Mouse (Mus musculus) telencephalon, adult 2 months (tissue): ENCODE data around the gene Cd200r3.

Experiments used
- DNase-seq: peaks from one replicate; pipeline ENCODE4 v3.0.0-alpha.2; 2011; ENCODE audit warnings: low read depth, low spot score

The Cd200r3 gene

DNA sequence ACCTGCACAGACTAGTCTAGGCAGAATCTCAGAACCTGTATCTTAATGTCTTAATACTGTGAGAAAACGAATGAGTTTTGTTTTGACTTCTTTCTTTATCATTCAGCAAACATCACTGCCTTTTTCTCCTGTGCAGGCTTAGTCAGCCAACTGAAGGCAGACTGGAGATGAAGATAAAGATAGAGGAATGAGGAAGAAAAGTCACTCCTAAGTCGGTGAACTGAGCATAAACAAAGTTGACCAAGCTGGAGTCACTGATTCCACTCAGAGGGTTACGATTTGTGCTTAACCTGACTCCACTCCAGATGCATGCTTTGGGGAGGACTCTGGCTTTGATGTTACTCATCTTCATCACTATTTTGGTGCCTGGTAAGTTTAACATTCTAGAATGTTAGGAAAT lies at the start of gene Cd200r3:
Gene Cd200r3, plus strand, starts transcription at position 211 of the 400 bp plus-strand sequence.
- DNase-seq: no peak

DNA sequence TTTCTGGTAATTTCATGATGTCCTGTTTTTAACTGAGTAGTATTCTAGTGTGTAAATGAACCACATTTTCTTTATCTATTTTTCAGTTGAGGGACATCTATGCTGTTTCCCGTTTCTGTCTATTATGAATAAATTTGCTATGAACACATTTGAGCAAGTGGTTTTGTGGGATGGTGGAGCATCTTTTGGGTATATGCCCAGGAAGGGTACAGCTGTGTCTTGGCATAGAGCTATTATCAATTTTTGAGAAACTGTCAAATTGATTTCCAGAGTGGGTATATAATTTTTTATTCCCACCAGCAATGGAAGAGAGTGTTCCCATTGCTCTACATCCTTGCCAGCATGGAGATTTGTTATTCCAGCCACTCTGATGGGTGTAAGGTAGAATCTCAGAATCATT lies 11.5 kb upstream of the Cd200r3 start:
- DNase-seq: no peak

DNA sequence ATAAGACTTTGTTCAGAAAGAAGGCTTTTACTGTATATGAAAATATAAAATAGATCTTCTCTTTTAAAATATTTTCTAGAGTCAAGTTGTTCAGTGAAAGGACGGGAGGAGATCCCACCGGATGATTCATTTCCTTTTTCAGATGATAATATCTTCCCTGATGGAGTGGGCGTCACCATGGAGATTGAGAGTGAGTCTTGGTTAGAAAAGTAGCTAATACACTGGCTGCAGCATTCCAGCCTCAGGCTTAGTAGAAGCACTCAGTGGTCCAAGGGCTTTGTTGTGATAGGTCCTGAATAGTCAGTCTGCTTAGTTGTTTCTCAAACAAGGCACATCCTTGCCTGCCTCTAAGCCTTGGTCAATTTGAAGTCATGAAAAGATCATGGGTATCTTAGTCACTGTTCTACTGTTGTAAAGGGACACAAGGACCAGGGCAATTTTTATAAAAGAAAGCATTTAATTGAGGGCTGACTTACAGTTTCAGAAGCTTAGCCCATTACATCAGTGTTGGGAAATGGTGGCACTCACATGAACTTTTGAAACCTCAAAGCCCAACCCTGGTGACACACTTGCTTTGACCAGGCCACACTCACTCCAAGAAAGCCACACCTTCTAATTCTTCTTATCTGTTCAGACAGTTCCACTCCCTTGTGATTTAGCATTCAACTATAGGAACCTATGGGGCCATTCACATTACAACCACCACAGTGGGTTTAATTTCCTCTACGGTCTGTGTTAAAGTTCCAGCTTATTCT lies 8.1 kb downstream of the Cd200r3 start:
- no peak for DNase-seq

DNA sequence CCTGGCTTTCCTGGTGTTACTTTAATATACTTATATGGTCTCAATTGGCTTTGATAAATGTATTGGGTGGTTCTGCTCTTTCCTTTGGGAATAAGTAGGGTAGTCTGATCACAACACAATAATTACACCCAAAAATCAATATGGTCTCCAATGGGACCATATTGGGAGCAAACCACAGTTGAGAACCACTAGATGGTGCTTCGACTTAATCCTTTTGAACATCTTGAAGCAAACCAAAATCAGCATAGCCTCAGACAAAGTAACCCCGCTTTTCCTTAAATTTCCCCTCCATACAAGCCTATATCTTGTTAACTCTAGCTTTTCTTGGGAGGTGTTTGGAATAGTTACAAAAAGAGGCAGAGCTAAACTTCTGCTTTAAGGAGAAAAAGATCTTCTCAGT lies 18.8 kb downstream of the Cd200r3 start:
- DNase-seq: no peak

DNA sequence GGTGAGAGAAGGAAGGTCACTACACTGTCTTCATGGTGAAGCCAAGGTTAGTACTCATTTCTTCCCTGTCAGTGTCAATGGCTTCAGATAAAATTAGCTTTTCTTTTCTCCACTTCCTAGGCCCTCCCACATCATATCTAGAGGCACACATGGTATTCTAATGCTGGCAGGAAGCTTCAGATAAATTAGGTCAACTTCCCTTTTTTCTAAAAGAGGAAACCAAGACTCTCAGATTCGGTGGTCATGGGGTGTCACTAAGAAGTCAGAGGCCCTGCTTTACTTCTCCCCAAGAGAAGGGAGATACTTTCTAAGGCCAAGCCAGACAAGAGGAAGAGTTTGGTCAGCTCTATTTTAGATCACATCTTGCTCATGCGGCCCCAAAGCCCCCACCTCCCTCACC lies 19.3 kb downstream of the Cd200r3 start:
- peak; percentile 16 for DNase-seq

DNA sequence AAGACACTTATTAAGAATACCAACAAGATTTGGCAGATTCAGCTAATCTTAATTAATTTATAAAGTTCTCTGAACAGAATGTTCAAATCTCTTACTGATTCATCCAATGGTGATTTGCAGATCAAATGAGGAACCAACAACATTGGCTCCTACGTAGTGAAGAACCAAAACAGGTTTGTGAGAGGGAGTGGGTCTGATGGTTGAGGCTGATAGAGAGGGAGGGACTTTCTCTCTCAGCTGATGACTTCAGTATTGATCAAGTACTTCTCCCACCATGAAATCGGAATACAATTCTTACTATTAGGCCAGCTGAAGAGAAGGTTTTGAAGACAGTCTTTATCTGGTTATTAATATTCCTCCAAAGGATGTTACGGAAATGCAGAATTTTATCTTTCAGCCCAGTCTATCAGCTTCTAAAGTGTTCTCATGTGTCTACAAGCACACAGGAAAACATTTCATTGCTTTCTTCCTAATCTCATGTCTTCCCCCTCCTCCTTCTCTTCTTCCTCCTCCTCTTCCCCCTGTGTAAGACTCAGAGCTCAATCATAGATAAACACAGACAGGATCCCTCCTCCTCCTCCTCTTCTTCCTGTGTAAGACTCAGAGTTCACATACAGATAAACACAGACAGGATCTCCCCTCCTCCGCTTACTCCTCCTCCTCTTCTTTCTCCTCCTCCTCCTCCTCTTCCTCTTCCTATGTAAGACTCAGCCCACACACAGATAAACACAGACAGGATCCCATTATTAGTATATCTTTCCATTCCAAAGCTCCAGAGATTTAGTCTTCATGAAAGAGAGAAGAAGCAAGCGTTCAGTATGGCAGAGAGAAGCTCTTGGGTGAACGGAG lies 21.3 kb downstream of the Cd200r3 start:
- no peak for DNase-seq

DNA sequence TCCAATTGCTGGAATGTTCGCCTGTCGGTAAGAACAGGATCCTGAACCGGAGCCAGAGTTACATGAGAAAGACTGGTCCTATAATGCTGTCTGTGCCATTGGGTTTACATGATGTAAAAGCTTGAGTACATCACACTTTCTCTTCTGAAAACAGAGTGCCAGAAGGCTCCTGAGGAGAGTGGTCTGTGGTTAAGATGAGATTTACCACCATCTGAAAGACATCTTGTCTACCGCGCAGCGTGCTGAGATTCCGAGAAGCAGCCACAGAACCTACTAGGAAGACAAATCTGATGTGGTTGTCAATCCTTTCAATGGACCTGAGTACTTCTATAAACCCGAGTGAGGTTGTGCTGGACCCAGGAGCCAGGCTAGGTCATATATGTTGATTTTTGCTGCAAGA lies 21.9 kb downstream of the Cd200r3 start:
- no peak for DNase-seq

DNA sequence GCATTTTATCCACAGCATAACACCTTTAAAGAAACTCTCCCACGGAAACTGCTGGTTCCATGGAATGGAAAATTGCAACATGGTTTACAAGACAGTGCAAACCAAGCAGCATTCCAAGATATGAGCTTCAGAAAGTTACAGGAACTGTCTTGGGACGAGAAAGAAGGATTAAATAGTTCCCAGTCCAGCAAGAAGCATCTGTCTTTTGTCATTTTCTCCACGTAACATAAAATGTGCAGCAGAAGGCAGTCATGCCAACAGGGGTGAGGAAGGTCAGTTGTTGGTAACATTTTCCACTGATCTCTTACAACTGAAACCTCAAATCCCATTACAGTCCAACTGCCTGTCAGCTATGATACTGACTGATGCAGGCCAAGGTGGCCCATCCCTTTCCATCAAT lies 22.4 kb downstream of the Cd200r3 start:
- DNase-seq: no peak

DNA sequence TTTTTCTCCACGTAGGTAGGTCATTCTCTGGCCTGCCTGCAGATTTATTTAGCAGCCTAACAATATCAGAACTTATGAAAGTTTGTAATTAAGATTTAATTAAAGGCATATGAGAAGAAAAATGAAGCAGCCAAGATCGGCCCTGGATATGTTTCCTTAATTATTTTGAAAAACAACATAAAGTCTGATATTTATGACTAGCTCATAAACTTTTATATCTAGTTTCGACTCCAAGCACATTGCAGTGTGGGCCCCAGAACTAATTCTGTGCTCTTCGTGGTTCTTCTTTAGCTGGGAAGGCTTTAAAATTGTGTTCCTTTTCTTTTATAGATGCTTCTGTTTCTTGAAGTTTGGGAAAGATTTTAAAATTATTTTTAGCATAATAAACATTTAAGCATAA lies 23.4 kb downstream of the Cd200r3 start:
- DNase-seq: no peak

DNA sequence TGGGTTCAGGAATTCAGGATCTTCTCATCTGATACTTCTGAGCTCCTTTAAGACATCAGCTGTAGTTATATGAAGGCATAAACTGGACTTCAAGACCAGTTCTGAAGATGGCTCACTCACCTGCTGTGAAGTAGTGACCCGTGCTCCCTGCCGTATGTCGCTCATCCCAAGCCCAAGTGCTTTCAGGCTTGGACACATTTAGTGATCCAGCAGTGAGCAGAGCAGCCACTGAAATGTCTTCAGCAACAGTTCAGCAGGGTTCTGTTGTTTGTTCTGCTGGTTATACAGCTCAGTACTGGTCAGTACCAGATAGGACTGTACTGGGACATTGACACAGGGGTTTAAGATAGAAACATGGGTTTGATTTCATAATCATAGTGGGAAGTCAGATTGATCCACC lies 24.6 kb downstream of the Cd200r3 start:
- no peak for DNase-seq

DNA sequence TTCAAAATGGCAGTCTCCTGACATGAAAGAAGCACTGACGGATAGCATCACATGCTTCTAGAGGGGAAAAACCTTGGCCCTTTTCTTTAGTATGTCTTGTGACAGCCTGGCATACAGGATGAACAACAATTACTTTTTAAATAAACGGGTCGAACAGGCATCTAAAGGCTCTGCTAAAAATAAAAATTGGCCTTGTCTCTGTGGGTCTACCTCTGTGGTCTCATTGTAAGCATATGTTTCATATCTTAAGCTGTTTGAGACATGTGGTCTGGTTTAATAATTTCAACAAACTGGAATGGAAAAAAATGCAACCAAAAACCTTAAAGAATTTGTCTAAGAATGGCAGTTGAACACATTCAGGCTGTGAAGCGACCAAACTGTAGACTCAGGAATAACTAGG lies 27.4 kb downstream of the Cd200r3 start:
- no peak for DNase-seq

DNA sequence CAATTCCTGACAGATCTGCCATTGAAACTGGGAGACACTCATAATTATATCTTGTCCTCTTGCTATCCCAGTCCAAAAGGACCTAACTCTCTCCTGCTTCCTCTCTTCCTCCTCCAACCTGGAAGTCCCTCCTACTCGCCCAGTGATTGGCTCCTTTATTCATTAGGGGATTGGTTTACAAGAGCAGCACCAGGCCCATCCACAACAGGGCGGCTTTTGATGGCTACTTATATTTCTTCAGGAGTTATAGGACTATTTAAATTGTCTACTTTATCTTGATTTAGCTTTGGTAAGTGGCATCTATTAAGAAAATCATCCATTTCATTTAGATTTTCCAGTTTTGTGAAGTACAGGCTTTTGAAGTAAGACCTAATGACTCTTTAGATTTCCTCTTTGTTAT lies 30.6 kb downstream of the Cd200r3 start:
- no peak for DNase-seq

DNA sequence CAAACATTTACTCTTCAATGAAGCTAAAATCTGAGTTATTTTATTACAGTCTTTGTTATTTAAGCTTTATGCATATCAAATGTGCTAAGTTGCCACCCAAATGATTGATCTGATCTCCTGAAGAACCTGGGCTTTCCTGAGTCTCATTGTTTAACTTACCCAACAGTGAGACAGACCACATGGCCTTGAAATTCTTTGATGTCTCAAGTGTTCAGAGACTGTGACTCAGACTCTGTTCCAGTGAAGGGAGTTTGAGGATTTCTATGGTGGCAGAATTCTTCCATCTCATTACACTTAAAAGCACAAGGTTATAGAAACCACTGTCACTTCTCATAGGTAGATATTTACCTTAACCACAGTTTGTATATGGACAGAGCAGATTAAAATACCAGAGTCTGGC lies 32.6 kb downstream of the Cd200r3 start:
- no peak for DNase-seq

DNA sequence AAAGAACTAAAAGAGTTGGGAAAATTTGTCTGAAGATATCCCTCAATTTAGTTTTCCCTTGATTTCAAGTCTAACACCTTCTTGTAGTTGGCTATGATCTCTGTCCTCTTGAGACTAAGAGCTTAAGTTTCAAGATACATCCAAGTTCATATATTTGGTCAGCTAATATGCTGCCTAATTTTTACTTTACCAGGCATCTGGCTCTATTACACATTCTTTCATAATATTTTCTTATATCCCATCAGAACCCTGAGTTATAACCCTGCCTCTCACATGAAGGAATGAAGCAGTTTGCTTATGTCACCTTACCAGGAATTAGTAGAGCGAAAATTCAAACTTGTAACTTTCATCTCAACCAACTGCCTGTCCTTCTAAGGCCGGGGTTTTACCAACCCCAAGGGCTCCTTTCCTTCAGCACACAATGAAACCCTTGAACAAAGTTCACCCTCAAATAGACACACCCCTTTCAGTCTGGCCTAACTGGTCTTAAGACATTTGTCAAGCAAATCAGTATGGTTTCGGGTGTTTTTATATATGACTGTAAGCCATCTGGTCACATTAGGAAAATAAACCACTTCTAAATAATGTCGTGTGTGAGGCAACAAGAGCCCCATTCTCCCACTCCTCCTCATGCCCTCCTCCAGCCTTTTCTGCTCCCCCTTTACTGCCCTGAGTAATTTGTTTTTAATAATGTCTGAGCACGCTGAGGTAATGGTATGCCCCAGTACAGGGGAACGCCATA lies 33.6 kb downstream of the Cd200r3 start:
- no peak for DNase-seq

DNA sequence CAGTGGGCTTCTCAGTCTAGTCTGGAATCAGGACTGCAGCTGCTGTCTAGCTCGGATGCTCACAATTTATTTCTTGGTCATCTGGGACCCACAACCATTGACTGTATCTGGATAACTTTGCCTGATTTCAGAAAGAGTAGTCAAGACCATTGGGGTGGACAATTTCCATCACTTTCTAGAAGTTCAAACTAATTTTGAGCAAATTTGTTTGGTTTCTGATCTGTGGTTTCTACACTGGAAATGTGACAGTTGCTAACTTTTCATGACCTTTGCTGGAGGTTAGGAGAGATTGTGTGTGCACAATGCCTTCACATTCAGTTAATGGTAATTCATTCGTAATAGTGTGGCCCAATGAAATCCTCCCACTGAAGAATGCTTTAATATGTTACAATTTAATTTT lies 34.7 kb downstream of the Cd200r3 start:
- DNase-seq: no peak

DNA sequence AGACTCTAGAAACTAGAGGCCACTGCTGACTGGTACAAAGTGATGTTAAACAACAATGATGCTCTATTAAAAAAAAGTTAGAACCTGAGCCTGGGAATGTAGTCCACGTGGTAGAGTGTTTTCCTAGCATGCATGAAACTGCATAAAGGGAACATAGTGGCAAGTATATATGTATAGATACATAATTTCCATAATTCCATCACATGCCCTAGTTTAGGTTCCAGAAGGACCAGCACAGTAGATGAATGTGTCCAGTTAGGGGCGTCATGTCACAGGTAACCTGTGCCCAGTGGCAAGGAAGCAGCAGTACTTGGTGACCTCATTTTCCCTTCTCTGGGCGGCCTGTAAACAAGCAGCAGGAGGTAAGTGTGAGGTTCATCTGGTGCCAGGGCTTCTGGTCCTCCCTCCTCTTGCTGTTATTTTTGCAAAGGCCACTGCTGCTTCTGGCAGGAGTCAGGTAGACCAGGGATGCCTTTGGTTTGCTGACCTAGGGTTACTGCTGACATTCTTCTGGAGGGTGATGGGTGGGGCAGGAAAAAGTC lies 35.9 kb downstream of the Cd200r3 start:
- DNase-seq: no peak

DNA sequence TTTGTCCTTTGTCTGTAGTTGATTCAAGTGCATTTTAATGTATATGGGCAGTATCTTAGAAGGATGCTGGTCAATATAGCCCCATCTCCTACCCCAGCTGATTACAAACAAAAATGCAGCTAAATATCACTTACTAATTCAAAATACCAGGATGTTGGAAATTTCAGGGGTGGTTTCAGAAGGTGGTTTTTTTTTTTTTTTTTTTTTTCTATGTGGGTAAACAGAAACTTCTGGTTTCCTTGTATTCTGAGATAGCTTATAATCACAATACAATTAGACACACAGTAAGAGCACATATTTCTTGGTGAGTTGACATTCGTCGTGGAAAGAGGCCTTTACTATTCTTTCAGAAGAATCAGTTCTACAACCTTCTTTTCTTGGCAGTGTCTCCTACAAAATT lies 39.5 kb downstream of the Cd200r3 start:
- no peak for DNase-seq

DNA sequence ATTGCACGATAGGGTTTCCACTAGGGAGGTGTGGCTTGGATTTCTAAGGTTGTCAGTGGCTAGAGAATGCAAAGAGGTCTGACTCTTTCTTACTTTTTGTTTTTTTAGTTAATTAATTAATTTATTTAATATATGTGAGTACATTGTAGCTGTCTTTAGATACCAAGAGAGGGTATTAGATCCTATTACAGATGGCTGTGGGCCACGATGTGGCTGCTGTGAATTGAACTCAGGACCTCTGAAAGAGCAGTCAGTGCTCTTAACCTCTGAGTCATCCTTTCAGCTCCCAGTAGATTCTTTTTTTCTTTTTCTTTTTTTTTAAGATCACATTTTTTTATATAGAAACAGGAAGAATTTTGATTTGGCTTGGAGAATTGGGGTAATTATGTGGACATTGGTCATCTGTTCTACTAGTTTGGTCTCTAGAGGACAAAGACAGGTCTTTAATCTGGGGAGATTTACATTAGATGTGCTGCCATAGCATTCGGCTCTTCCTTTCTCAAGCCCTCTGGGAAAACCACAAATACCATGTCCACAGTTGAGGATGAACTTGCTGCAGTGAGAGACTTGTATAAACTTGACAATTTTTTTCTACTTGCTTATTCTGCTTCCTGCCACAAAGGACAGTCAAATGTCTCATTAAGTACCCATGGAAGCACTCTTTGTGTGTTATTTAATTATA lies 40.0 kb downstream of the Cd200r3 start:
- DNase-seq: no peak

DNA sequence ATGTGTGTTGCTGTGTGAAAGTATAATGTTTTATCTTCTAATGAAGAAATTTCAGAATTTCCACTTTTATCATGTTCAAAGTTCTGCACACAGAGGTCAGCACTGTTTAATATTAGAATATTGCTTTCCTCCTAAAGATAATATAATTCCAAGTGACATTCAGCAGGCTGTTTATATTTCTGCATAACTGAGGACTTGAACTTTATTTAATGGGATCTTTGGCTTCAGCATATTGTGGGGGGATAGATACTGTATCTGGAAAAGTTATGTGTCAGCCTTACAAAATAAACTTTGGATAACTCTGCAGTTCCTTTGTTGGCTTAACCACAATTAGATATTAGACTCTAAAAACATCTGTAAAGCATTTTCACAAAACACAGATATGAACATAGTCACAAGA lies 40.6 kb downstream of the Cd200r3 start:
- no peak for DNase-seq

DNA sequence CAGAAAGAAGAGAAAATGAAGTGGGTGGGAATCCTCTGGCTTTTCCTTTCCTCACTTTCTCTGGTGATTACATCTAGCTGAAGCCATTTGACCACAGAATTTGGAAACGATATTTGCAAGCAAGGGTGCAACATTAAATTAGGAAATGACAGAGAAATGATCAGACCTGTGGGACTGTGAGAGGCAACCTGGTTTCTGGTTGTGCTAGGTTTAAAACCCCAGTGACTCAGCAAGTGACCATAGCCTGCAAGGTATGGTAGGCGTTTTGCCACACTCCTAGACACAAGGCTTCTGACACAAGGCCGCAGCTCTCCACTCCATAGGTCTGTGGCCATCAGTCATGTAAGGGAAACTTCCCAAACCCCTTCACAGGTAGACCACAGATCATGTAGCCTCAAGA lies 41.4 kb downstream of the Cd200r3 start:
- DNase-seq: no peak

DNA sequence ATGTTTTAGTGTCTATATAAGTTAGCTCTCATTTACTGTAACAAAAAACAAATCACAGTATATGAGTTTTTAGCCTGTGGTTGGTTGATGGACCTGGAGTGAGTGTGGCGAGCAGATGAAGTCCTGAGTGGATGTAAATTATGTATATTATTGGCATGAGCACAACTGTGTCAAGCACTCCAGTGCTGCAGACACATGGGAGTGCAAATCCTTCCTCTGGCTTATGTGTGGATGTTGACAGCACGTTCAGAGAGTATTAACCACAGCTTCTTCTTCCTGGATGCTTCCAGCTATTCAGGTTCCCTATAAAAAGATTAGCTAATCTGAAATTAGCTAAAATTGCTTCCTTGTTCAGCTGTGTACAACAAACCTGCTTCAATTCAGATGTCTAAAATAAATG lies 42.6 kb downstream of the Cd200r3 start:
- no peak for DNase-seq
